Mouse (Mus musculus) neural tube, embryonic 13.5 days (tissue): ENCODE measurements at regions not wholly inside any gene's neighbourhood (a gene's known extent, or its start where the extent isn't known, plus 50 kb on each side); places are given as distances from the start of the nearest gene placed in this dataset.

Experiments used
- ATAC-seq: fragments of 200-750 bp; cut with Nextera tagmentation; 2 replicates; pipeline ENCODE4 v1.8.0; 2017; ENCODE audit warnings: low read depth, mild to moderate bottlenecking, moderate TSS enrichment, moderate library complexity
- H3K27ac ChIP-seq: fragments of 300-500 bp; sonication (generic); replicated peaks from 2 replicates; pipeline ENCODE4 v1.5.1; 2015; ENCODE audit warnings: moderate library complexity, mild to moderate bottlenecking, inconsistent platforms
- H3K27me3 ChIP-seq: fragments of 300-500 bp; sonication (generic); 2 replicates; pipeline ENCODE4 v1.6.1; 2015; ENCODE audit warnings: mild to moderate bottlenecking, inconsistent platforms
- H3K36me3 ChIP-seq: fragments of 300-500 bp; sonication (generic); 2 replicates; pipeline ENCODE4 v1.6.1; 2015; ENCODE audit warnings: mild to moderate bottlenecking, inconsistent platforms
- H3K4me1 ChIP-seq: fragments of 300-500 bp; sonication (generic); replicated peaks from 2 replicates; pipeline ENCODE4 v1.6.1; 2015; ENCODE audit warnings: inconsistent platforms
- H3K4me2 ChIP-seq: fragments of 300-500 bp; sonication (generic); 2 replicates; pipeline ENCODE4 v1.6.1; 2015; ENCODE audit warnings: inconsistent platforms, mild to moderate bottlenecking, moderate library complexity
- H3K4me3 ChIP-seq: fragments of 300-500 bp; sonication (generic); 2 replicates; pipeline ENCODE4 v1.5.1; 2015; ENCODE audit warnings: mild to moderate bottlenecking, inconsistent platforms
- H3K9ac ChIP-seq: fragments of 300-500 bp; sonication (generic); 2 replicates; pipeline ENCODE4 v1.6.1; 2015; ENCODE audit warnings: moderate library complexity, mild to moderate bottlenecking, inconsistent platforms
- H3K9me3 ChIP-seq: fragments of 300-500 bp; sonication (generic); 2 replicates; pipeline ENCODE4 v1.6.1; 2016; ENCODE audit warnings: inconsistent platforms
- WGBS: fragments of 180-500 bp; shearing (Covaris S2); methylation state at CpG from one replicate; pipeline ENCODE4 v1.1.7; 2015; 5-methylcytosine and 5-hydroxymethylcytosine counted together

- Histone ChIP-seq H3K9ac (no peak overlapping the region), H3K4me1 (peaks cover 59% of the 10 kb centered on the region), H3K27ac (peak overlapping the region; percentile 67), H3K4me3 (no peak overlapping the region), H3K36me3 (no peaks in the 10 kb centered on the region), H3K4me2 (peak overlapping the region; percentile 20), H3K27me3 (peaks cover 29% of the 10 kb centered on the region), H3K9me3 (no peaks in the 10 kb centered on the region)
- 46% methylated on average over 13 of the region's 13 CpGs for WGBS
- no peak for ATAC-seq
Observed at GRCm38 (mm10) chr9:63876886-63877285, 119.1 kb upstream of the Smad3 start.

GRCm38 (mm10) chr9:63876023-63876422, 118.2 kb upstream of the Smad3 start:
- Histone ChIP-seq H3K27me3 (peaks cover 29% of the 10 kb centered on the region), H3K4me3 (no peak overlapping the region), H3K9ac (no peak overlapping the region), H3K36me3 (no peaks in the 10 kb centered on the region), H3K27ac (peak overlapping the region; percentile 72), H3K9me3 (no peaks in the 10 kb centered on the region), H3K4me2 (peak overlapping the region; percentile 20), H3K4me1 (peaks cover 51% of the 10 kb centered on the region)
- WGBS, result 69% methylated on average over 12 of the region's 12 CpGs
- no peak for ATAC-seq

DNA sequence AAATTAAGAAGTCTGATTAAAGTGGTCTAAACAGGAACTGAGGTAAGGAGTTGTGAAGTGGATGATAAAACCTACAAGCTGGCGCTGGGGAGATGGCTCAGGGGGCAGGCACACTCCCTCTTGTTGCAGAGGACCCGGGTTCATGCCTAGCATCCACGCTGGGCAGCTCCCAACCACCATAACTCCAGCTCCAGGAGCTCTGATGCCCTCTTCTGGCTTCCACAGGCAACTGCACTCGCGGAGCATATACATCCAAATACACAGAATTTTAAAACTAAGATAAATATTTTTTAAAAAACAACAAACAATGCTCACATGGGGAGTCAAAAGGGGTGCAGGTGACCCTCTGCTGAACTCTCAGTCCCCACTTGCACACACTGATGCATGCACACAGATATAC, 117.4 kb upstream of the Smad3 start:
- no peak overlapping the region for H3K4me2 ChIP-seq
- H3K27ac ChIP-seq, result peak overlapping the region; percentile 72; the same call in 1 of the 2 replicates
- WGBS, result 87% methylated on average over 5 of the region's 5 CpGs
- no peak for ATAC-seq
- peaks cover 5% of the 10 kb centered on the region; the same call in 1 of the 2 replicates for H3K9me3 ChIP-seq
- H3K36me3 ChIP-seq, result no peaks in the 10 kb centered on the region
- H3K4me1 ChIP-seq, result peaks cover 43% of the 10 kb centered on the region
- H3K9ac ChIP-seq, result no peak overlapping the region
- peaks cover 29% of the 10 kb centered on the region for H3K27me3 ChIP-seq
- H3K4me3 ChIP-seq, result no peak overlapping the region

- peak; percentile 67 for ATAC-seq
- WGBS, result 17% methylated on average over 11 of the region's 11 CpGs
- Histone ChIP-seq H3K36me3 (no peaks in the 10 kb centered on the region), H3K4me2 (0 out of 2 replicates have a peak overlapping the region, but pooled peaks have one; percentile 10), H3K4me3 (no peak overlapping the region), H3K4me1 (peaks cover 19% of the 10 kb centered on the region), H3K9ac (no peak overlapping the region), H3K27ac (peak overlapping the region; percentile 61), H3K27me3 (peaks cover 3% of the 10 kb centered on the region; the same call in 1 of the 2 replicates), H3K9me3 (peaks cover 13% of the 10 kb centered on the region; the same call in 1 of the 2 replicates)
Observed at GRCm38 (mm10) chr9:63864350-63864749, 106.6 kb upstream of the Smad3 start.

DNA sequence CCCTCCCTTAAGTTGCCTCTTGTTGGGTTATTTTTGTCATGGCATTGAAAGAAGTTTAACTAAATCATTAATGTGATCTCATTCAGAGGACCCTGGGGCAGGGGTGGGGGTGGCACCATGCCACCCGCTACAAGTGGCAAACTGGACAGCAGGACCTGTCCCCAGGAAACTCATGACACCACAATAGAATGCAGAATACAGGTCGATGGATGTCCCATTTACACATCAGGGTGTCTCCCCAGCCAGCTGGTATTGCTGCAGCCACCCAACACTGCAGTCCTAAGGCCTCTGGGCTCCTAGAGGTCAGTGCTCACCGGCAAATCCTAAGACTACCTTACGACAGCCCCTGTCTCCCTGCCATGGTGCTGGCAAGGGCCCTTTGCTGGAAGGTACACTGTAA, 105.5 kb upstream of the Smad3 start:
- no peak overlapping the region for H3K4me3 ChIP-seq
- H3K4me1 ChIP-seq, result peaks cover 19% of the 10 kb centered on the region
- peak overlapping the region; percentile 59; the same call in 1 of the 2 replicates for H3K27ac ChIP-seq
- no peak overlapping the region for H3K4me2 ChIP-seq
- WGBS, result 70% methylated on average over 4 of the region's 4 CpGs
- no peaks in the 10 kb centered on the region for H3K36me3 ChIP-seq
- H3K9ac ChIP-seq, result no peak overlapping the region
- no peak for ATAC-seq
- peaks cover 5% of the 10 kb centered on the region; the same call in 1 of the 2 replicates for H3K9me3 ChIP-seq
- peaks cover 3% of the 10 kb centered on the region; the same call in 1 of the 2 replicates for H3K27me3 ChIP-seq

DNA sequence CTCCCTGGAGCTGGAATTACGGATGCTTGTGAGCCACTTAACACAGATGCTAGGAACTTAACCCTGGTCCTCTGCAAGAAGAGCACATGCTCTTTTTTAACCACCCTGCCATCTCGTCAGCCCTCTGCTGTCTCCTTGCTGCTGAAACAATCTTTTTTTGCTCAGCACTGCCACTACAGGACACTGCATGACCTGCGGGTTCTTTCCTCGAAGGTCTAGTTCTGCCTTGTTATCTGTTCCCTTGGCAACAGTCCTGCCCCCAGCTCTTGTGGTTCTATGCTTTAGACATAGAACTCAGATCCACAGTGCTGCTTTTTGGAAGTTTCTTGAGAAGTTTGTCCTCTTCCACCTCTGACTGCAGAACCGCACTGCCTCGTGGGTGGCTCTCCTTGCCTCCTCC, 104.6 kb upstream of the Smad3 start:
- peaks cover 5% of the 10 kb centered on the region; the same call in 1 of the 2 replicates for H3K9me3 ChIP-seq
- H3K27me3 ChIP-seq, result peaks cover 3% of the 10 kb centered on the region; the same call in 1 of the 2 replicates
- ATAC-seq, result 0 out of 2 replicates have a peak, but pooled peaks have one; percentile 30
- H3K36me3 ChIP-seq, result no peaks in the 10 kb centered on the region
- H3K9ac ChIP-seq, result no peak overlapping the region
- no peak overlapping the region for H3K4me3 ChIP-seq
- no peak overlapping the region for H3K27ac ChIP-seq
- peaks cover 19% of the 10 kb centered on the region for H3K4me1 ChIP-seq
- no peak overlapping the region for H3K4me2 ChIP-seq
- 34% methylated on average over 6 of the region's 6 CpGs for WGBS

- WGBS, result 91% methylated on average over 4 of the region's 4 CpGs
- H3K9me3 ChIP-seq, result peaks cover 5% of the 10 kb centered on the region; the same call in 1 of the 2 replicates
- H3K36me3 ChIP-seq, result no peaks in the 10 kb centered on the region
- H3K27ac ChIP-seq, result no peak overlapping the region
- no peak overlapping the region for H3K4me3 ChIP-seq
- peaks cover 3% of the 10 kb centered on the region; the same call in 1 of the 2 replicates for H3K27me3 ChIP-seq
- no peak for ATAC-seq
- no peak overlapping the region for H3K4me2 ChIP-seq
- H3K4me1 ChIP-seq, result peaks cover 23% of the 10 kb centered on the region
- H3K9ac ChIP-seq, result no peak overlapping the region
Observed at GRCm38 (mm10) chr9:63861418-63861817, 103.6 kb upstream of the Smad3 start.

DNA sequence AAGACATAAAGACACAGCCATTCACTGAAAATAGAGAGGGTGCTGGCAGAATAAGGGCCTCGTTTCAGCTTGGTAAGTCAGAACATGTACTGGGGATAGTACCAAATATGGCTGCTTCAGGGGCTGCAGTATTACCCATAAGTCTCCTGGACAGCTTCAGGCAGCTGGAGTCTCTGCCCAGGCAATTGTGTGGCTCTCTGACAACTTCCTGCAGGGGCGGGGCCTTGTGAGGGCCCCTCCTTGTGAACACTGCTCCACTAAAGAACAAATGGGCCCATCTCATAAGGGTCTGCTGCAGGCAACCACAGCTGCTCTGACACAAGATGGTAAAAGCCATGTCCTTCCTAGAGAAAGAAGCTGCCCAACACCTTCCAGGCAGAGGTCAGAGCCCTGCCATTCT, 102.4 kb upstream of the Smad3 start:
- H3K27me3 ChIP-seq, result peaks cover 3% of the 10 kb centered on the region; the same call in 1 of the 2 replicates
- H3K27ac ChIP-seq, result no peak overlapping the region
- no peaks in the 10 kb centered on the region for H3K36me3 ChIP-seq
- H3K4me1 ChIP-seq, result peaks cover 25% of the 10 kb centered on the region
- ATAC-seq, result no peak
- H3K4me3 ChIP-seq, result no peak overlapping the region
- H3K4me2 ChIP-seq, result no peak overlapping the region
- no peaks in the 10 kb centered on the region for H3K9me3 ChIP-seq
- no peak overlapping the region for H3K9ac ChIP-seq
- 78% methylated on average over 2 of the region's 2 CpGs for WGBS

GRCm38 (mm10) chr9:63856065-63856736, 98.4 kb upstream of the Smad3 start:
- Histone ChIP-seq H3K4me3 (no peak overlapping the region), H3K36me3 (no peaks in the 10 kb centered on the region), H3K9ac (no peak overlapping the region), H3K9me3 (no peaks in the 10 kb centered on the region), H3K4me1 (peaks cover 16% of the 10 kb centered on the region), H3K4me2 (no peak overlapping the region), H3K27me3 (no peaks in the 10 kb centered on the region), H3K27ac (0 out of 2 replicates have a peak overlapping the region, but pooled peaks have one; percentile 10)
- 65% methylated on average over 9 of the region's 9 CpGs for WGBS
- no peak for ATAC-seq

DNA sequence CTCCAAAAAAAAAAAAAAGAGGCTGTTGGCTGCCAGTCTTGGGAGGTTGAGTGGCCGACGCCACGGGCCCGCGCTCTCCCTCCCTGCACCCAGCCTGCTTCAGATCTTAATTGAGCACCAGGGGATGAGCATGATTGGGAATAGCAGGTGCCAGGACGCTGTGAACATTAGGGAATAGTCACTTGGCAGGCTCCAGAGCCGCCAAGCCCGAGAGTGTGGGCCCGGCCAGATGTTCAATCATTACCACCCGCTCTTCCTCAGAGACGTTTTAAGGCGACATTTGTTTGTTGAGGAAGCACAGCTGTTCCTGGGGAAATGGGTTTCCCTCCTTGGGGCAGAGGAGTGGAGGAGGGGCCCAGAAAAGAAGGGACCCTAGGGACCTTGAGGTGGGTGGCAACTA, 94.0 kb upstream of the Smad3 start:
- Histone ChIP-seq H3K27me3 (peaks cover 3% of the 10 kb centered on the region; the same call in 1 of the 2 replicates), H3K4me2 (no peak overlapping the region), H3K9me3 (no peaks in the 10 kb centered on the region), H3K27ac (no peak overlapping the region), H3K9ac (peak overlapping the region; percentile 23; the same call in 1 of the 2 replicates), H3K4me1 (peaks cover 18% of the 10 kb centered on the region), H3K36me3 (no peaks in the 10 kb centered on the region), H3K4me3 (no peak overlapping the region)
- peak; percentile 48; the same call in 1 of the 2 replicates for ATAC-seq
- 27% methylated on average over 12 of the region's 12 CpGs for WGBS

DNA sequence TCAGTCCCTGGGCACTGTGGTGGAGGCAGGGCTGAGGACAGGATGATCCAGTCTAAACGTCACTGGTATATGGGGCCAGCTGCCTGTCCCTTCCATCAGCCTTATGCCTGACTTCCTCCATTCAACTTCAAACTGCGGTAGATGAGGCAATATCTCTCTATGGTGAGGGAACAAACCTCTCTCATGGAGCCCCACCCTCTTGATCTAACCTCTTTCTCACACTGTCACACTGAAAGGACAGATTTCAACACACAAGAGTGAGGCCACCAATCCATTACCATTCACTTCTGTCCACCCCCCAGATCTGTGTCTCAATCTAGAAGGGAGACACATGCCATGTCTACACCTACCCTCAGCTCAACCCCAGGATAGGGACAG, 92.5 kb upstream of the Smad3 start:
- Histone ChIP-seq H3K36me3 (no peaks in the 10 kb centered on the region), H3K4me3 (no peak overlapping the region), H3K4me2 (no peak overlapping the region), H3K9ac (no peak overlapping the region), H3K9me3 (no peaks in the 10 kb centered on the region), H3K4me1 (peaks cover 12% of the 10 kb centered on the region), H3K27ac (no peak overlapping the region), H3K27me3 (peaks cover 3% of the 10 kb centered on the region; the same call in 1 of the 2 replicates)
- 62% methylated on average over 2 of the region's 2 CpGs for WGBS
- no peak for ATAC-seq

- no peak for ATAC-seq
- H3K4me3 ChIP-seq, result no peak overlapping the region
Observed at GRCm38 (mm10) chr9:63849564-63850315, 91.9 kb upstream of the Smad3 start.

More at GRCm38 (mm10) chr9:63849564-63850315, 91.9 kb upstream of the Smad3 start:
- Histone ChIP-seq H3K4me2 (no peak overlapping the region), H3K36me3 (no peaks in the 10 kb centered on the region), H3K9ac (no peak overlapping the region), H3K9me3 (no peaks in the 10 kb centered on the region), H3K4me1 (peaks cover 12% of the 10 kb centered on the region), H3K27me3 (peaks cover 6% of the 10 kb centered on the region; the same call in 1 of the 2 replicates), H3K27ac (no peak overlapping the region)
- WGBS, result 78% methylated on average over 12 of the region's 12 CpGs
